Mouse (Mus musculus) liver, embryonic 11.5 days (tissue): ENCODE results near the gene Fgfbp3. TPM values are rescaled to one million over a fixed set of nuclear protein-coding genes. Genes with fewer than 3 reads are reported as not detected.

Source experiments
- ATAC-seq: fragments of 200-750 bp; cut with Nextera tagmentation; replicated peaks from 2 replicates; pipeline ENCODE4 v1.8.0; 2017; ENCODE audit warnings: moderate number of reproducible peaks, mild to moderate bottlenecking, moderate TSS enrichment, moderate library complexity; ENCODE audit not compliant: low FRiP score
- DNase-seq: peaks from one replicate; pipeline ENCODE4 v3.0.0-alpha.2; 2017; ENCODE audit warnings: low spot score
- H3K27ac ChIP-seq: fragments of 300-500 bp; sonication (generic); 2 replicates; pipeline ENCODE4 v1.5.1; 2014; ENCODE audit warnings: mild to moderate bottlenecking, low read depth, low read length, control low read depth
- H3K27me3 ChIP-seq: fragments of 300-500 bp; sonication (generic); replicated peaks from 2 replicates; pipeline ENCODE4 v1.6.1; 2014; ENCODE audit warnings: low read length, mixed read lengths; ENCODE audit not compliant: control insufficient read depth, insufficient read depth
- H3K36me3 ChIP-seq: fragments of 300-500 bp; sonication (generic); 2 replicates; pipeline ENCODE4 v1.6.1; 2014; ENCODE audit warnings: mild to moderate bottlenecking, low read length, moderate library complexity, mixed read lengths; ENCODE audit not compliant: control insufficient read depth, insufficient read depth
- H3K4me1 ChIP-seq: fragments of 300-500 bp; sonication (generic); replicated peaks from 2 replicates; pipeline ENCODE4 v1.6.1; 2014; ENCODE audit warnings: low read length, mixed read lengths; ENCODE audit not compliant: control insufficient read depth, insufficient read depth
- H3K4me2 ChIP-seq: fragments of 300-500 bp; sonication (generic); 2 replicates; pipeline ENCODE4 v1.6.1; 2014; ENCODE audit warnings: mild to moderate bottlenecking, control low read depth, moderate library complexity
- H3K4me3 ChIP-seq: fragments of 300-500 bp; sonication (generic); 2 replicates; pipeline ENCODE4 v1.5.1; 2014; ENCODE audit warnings: low read depth, low read length, control low read depth
- H3K9ac ChIP-seq: fragments of 300-500 bp; sonication (generic); 2 replicates; pipeline ENCODE4 v1.6.1; 2014; ENCODE audit warnings: low read depth, low read length, control low read depth
- H3K9me3 ChIP-seq: fragments of 300-500 bp; sonication (generic); 2 replicates; pipeline ENCODE4 v1.6.1; 2016; ENCODE audit warnings: low read length, inconsistent platforms, mixed read lengths; ENCODE audit not compliant: control insufficient read depth
- WGBS: fragments of 180-500 bp; shearing (Covaris S2); extraction: QIAGEN DNeasy Blood & Tissue Kit; methylation state at CpG from one replicate; pipeline ENCODE4 v1.1.7; 2014; 5-methylcytosine and 5-hydroxymethylcytosine counted together
- polyA plus RNA-seq: library from polyadenylated mRNA; unstranded; fragments of >200 nt; fragmentation: Nextera tagmentation; extraction: Ambion mirVana; gene quantifications from 2 replicates; pipeline ENCODE4 v1.2.1, GENCODE M21; 2014

Gene Fgfbp3
- polyA plus RNA-seq, 1 experiment from 2014 or later, result 3.1 TPM

DNA sequence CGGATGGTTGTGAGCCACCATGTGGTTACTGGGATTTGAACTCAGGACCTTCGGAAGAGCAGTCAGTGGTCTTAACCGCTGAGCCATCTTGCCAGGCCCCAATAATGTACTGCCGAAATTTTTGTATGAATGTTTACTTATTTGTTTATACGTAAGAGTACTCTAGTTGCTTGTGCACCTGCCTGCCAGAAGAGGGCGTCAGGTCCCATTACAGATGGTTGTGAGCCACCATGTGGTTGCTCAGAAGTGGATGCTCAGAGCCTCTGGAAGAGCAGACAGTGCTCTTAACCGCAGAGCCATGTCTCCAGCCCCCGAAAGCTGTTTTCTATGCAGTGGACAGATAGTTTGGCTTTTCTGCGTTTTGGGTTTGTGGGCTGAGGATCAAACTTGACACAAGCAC, 21.6 kb downstream of the Fgfbp3 start:
- Histone ChIP-seq H3K36me3 (peaks cover 7% of the 10 kb centered on the region), H3K27me3 (no peaks in the 10 kb centered on the region), H3K27ac (no peak overlapping the region), H3K4me2 (no peak overlapping the region), H3K4me1 (no peaks in the 10 kb centered on the region), H3K9me3 (no peaks in the 10 kb centered on the region), H3K9ac (no peak overlapping the region), H3K4me3 (no peak overlapping the region)
- DNase-seq (no peak), ATAC-seq (no peak)
- WGBS, result 51% methylated on average over 9 of the region's 9 CpGs

DNA sequence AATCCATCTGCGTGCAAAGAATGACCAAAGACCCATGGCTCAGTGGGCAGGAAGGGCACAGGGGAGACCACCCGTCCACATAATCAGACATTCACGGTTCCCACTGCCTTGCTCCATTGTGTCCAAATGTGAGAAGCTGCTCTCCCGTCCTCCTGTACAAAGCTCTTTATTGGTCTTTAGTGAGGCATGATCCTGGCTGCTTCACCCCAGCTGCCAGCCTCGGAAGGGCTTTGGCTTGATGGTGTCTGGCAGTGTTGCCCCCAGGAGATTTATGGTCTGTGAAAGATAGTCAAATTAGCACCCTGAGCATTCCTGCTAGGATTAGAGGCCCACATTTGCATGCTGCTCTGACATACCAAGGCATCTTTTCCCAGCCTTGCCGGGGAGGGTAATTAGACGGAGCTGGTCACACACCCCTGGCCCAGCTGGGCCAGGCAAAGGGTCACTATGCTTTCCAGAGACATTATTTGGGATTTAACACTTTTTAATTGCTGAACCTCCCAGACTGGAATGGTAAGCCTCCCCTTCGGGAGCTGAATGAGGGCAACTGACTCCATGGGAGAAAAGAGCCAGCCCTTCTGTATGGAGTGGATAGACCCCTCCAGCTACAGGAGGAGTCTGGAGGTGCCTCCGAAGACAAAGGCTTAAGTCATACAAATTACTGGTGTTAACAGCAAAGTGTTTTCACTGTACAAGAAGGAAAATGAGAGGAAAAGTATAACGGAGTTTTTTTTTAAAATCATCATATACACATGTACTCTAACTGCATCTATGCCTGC, 22.4 kb downstream of the Fgfbp3 start:
- 37% methylated on average over 10 of the region's 10 CpGs for WGBS

DNA sequence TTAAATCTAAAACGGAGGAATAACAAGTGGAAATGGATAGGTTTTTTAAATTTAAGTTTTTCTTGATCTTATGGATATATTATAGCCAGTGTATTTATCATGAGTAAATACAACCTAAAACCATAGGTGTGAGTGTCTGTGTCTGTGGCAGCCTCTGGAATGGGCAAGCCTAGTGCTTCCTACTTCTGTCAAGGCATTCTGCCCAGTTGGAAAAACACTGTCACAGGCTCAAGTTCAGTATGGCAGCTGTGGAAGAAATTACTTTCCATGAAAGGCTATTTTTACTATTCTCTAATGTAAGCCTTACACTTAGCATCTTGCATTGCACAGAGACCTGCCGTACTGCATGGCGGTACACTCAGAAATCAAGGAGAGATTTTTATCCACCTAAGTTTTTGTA, 27.7 kb downstream of the Fgfbp3 start:
- DNase-seq (no peak), ATAC-seq (no peak)
- Histone ChIP-seq H3K4me2 (no peak overlapping the region), H3K4me3 (no peak overlapping the region), H3K27me3 (no peaks in the 10 kb centered on the region), H3K9me3 (no peaks in the 10 kb centered on the region), H3K4me1 (no peaks in the 10 kb centered on the region), H3K36me3 (peaks cover 29% of the 10 kb centered on the region), H3K27ac (no peak overlapping the region), H3K9ac (no peak overlapping the region)
- 95% methylated on average over 3 of the region's 3 CpGs for WGBS

More for the DNA sequence above, 22.4 kb downstream of the Fgfbp3 start:
- no peak for ATAC-seq
- Histone ChIP-seq H3K9ac (no peak overlapping the region), H3K27me3 (no peaks in the 10 kb centered on the region), H3K4me3 (no peak overlapping the region), H3K9me3 (no peaks in the 10 kb centered on the region), H3K4me2 (no peak overlapping the region), H3K36me3 (peaks cover 10% of the 10 kb centered on the region), H3K27ac (no peak overlapping the region), H3K4me1 (no peaks in the 10 kb centered on the region)
- DNase-seq, result no peak

DNA sequence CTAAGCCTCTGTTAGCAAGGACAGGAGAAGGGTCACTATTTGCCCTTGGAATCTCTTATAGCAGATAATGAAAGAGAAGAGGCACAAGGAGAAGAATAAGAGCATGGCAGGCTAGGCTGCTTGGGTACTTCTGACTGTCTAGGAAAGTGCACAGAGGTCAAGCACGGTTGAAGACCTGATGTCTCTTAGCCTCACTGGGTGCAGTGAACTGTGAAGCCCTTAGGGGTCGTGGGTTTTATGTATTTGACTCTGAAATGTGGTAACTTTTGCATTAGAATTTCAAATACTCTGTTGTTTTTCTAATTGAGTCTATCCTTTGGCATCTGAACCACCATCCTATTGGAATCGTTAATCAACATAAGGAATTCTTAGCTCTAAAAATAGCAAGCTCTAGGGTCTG, 31.7 kb downstream of the Fgfbp3 start:
- no peaks in the 10 kb centered on the region for H3K4me1 ChIP-seq
- no peak overlapping the region for H3K9ac ChIP-seq
- DNase-seq (no peak), ATAC-seq (no peak)
- no peak overlapping the region for H3K27ac ChIP-seq
- H3K9me3 ChIP-seq, result no peaks in the 10 kb centered on the region
- 90% methylated on average over 3 of the region's 3 CpGs for WGBS
- H3K4me3 ChIP-seq, result no peak overlapping the region
- H3K27me3 ChIP-seq, result no peaks in the 10 kb centered on the region
- peaks cover 39% of the 10 kb centered on the region for H3K36me3 ChIP-seq
- no peak overlapping the region for H3K4me2 ChIP-seq

DNA sequence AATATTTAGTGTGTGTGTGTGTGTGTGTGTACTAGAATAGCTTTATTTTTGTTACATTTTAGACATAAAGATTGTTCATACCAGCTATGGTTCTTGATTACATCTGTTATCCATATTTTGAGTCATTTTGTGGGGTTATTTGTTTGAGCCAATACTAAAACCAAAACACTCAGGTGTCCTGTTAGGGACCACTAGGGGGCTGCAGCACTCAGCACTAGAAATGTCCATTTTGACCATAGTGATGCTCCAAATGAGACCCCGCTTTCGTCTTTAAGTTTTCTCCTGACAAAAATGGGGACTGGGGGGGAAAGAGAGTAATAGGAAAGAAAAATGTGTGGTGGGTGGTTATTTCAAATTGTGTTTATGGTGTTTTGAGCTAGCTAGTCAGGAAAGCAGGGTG, 33.1 kb downstream of the Fgfbp3 start:
- Histone ChIP-seq H3K4me3 (no peak overlapping the region), H3K4me2 (no peak overlapping the region), H3K36me3 (peaks cover 46% of the 10 kb centered on the region), H3K9me3 (no peaks in the 10 kb centered on the region), H3K9ac (no peak overlapping the region), H3K27me3 (no peaks in the 10 kb centered on the region), H3K27ac (no peak overlapping the region), H3K4me1 (no peaks in the 10 kb centered on the region)
- ATAC-seq, result no peak
- 81% methylated on average over 2 of the region's 2 CpGs for WGBS
- DNase-seq, result no peak

DNA sequence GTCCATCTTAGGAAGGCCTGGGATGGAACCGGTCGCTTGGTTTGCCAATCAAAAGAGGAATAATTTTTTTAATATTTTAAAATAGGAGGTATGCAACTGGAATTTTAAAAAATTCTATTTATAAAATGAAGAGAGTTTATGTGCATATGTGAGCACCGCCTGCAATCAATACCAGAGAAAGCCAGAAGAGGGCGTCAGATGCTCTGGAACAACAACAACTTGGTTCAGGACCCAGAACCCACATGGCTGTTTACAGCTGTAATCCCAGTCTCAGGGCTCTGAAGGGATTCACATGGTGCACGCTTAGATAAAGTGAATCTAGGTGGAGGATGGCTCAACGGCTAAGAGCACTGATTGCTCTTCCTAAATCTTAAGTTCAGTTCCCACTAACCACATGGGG, 36.3 kb downstream of the Fgfbp3 start:
- Histone ChIP-seq H3K4me3 (no peak overlapping the region), H3K9me3 (no peaks in the 10 kb centered on the region), H3K9ac (no peak overlapping the region), H3K4me1 (no peaks in the 10 kb centered on the region), H3K27ac (no peak overlapping the region), H3K27me3 (no peaks in the 10 kb centered on the region), H3K36me3 (peaks cover 51% of the 10 kb centered on the region), H3K4me2 (no peak overlapping the region)
- WGBS, result 81% methylated on average over 6 of the region's 6 CpGs
- no peak for DNase-seq
- ATAC-seq, result no peak

DNA sequence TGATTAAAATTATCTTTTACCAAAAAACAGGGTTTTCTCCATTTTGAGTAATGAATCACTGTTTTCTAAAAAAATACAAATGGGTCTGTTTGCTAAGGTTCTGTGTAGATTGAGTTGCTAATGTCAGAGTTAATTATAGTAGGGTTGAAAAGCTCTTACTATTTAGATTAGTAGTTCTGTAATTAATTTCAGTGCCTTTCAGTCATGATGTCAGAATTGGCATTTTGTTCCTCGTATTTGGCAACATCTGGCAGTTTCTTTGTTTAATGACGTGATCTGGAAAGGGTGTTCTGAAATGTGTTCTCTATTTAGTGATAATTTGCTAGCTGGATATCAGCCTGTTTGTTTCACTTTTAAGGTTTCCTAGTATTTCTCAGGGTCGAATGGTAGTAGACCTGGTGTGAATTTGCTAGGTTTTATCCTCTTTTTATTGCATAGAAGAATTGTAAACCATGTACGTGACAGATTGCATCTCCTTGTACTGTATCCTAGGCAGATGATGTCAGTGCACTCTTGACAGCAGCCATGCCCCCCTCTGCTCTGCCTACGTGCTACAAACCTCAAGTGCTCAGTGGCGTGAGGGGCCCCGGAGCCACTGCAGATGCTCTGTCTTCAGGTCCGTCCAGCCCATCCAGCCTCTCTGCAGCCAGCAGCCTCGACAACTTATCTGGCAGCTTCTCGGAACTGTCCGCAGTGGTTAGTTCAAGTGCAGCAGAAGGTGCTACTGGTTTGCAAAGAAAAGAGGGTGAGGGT, 40.5 kb downstream of the Fgfbp3 start:
- Histone ChIP-seq H3K9me3 (no peaks in the 10 kb centered on the region), H3K4me2 (no peak overlapping the region), H3K9ac (no peak overlapping the region), H3K4me3 (no peak overlapping the region), H3K27me3 (no peaks in the 10 kb centered on the region), H3K36me3 (peaks cover 47% of the 10 kb centered on the region), H3K27ac (no peak overlapping the region), H3K4me1 (no peaks in the 10 kb centered on the region)
- DNase-seq (no peak), ATAC-seq (no peak)
- 86% methylated on average over 11 of the region's 11 CpGs for WGBS

DNA sequence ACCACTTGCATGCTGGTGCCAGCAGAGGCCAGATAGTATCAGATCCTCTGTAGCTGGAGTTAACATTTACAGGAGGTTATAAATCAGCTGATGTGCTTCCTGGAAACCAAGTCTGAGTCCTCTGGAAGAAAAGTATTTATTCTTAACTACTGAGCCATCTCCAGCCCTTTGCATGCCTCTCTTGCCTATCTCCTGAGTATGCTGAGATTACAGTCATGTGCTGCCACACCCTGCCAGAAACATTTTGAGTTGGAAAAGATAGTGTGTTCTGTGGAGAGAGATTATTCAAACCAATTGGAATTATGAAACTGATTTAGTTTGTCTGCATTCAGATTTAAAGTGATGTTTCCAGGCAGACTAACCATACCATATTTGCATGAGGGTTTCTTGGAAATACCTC, 42.1 kb downstream of the Fgfbp3 start:
- no peak overlapping the region for H3K27ac ChIP-seq
- H3K4me1 ChIP-seq, result no peaks in the 10 kb centered on the region
- H3K4me2 ChIP-seq, result no peak overlapping the region
- DNase-seq, result no peak
- H3K27me3 ChIP-seq, result no peaks in the 10 kb centered on the region
- no peak overlapping the region for H3K4me3 ChIP-seq
- no peak overlapping the region for H3K9ac ChIP-seq
- ATAC-seq, result no peak
- H3K36me3 ChIP-seq, result peaks cover 50% of the 10 kb centered on the region
- H3K9me3 ChIP-seq, result no peaks in the 10 kb centered on the region

DNA sequence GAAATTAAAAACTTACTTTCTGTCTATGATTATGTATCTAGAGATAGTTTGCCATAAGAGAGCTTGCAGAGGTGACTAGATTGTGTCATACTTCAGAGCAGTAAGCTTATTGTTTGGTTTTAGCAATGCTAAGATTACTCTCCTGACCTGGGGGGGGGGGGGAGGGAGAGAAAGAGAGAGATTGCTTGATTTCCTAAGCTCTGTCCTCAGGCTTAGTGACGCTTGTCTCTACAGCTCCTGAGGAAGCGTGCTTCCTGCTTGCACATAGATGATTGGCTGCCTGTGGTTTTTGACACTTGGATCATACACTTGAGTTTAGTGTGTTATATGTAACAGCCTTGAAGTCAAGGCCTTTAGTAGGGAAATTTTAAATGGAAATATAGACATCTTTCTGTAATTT, 44.8 kb downstream of the Fgfbp3 start:
- Histone ChIP-seq H3K9me3 (no peaks in the 10 kb centered on the region), H3K27ac (no peak overlapping the region), H3K4me1 (no peaks in the 10 kb centered on the region), H3K4me2 (no peak overlapping the region), H3K9ac (no peak overlapping the region), H3K27me3 (no peaks in the 10 kb centered on the region), H3K36me3 (peaks cover 35% of the 10 kb centered on the region), H3K4me3 (no peak overlapping the region)
- DNase-seq (no peak), ATAC-seq (no peak)
- 89% methylated on average over 2 of the region's 2 CpGs for WGBS
